Mouse (Mus musculus) megakaryocyte, embryonic 14.5 days (primary cell): ENCODE measurements around the gene Gm49361.

Experiments
- FLI1 ChIP-seq: IDR thresholded peaks from 2 replicates; pipeline ENCODE4 v1.6.1; 2012; ENCODE audit warnings: low read length, inconsistent platforms, mixed read lengths
- GATA1 ChIP-seq: IDR thresholded peaks from 3 replicates; pipeline ENCODE4 v1.6.1; 2012; ENCODE audit warnings: mixed read lengths, low read length, inconsistent platforms, borderline replicate concordance

DNA sequence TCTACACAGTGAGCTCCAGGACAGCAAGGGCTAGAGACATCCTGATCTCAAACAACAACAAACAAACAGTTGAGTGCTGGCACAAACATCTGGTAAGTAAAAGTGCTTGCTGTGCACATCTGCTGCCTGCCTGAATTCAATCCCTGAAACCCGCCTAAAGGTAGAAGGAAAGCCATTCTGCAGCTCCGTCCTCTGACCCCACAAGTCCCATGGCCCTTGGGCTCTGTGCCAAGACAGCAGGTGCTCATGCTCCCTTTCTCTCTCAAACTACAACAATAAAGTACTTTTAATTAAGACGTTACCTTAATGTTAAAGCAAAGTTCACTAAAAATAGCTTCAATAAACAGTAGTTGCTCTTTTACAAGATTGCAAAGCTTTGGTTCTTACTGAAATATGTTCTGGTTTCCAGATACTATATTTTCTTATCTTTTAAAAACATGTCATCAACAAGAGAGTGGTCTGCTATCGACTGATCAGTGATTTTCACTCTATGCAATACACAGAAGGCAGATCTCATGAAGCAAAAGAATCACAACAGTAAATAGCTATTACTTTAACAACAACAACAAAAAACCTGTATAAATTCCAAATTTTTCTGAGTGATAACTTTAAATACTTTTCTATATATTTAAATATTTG is 125.2 kb downstream of the Gm49361 start:
- no peak for TF ChIP-seq GATA1
- TF ChIP-seq FLI1 = no peak
